Mouse (Mus musculus) MEL (cell line): ENCODE measurements at regions not wholly inside any gene's neighbourhood (a gene's known extent, or its start where the extent isn't known, plus 50 kb on each side); places are given as distances from the start of the nearest gene placed in this dataset.

Experiments
- DNase-seq: peaks from one replicate; pipeline ENCODE4 v3.0.0; 2011; ENCODE audit warnings: low read depth, low spot score
- H3K27ac ChIP-seq: 2 replicates; pipeline ENCODE4 v1.5.1; 2012; ENCODE audit warnings: low read depth, mild to moderate bottlenecking, control low read depth, low read length, moderate library complexity; ENCODE audit not compliant: control insufficient read depth
- H3K27me3 ChIP-seq, 2 experiments: fragments of 150-350 bp in 1 of 2; sonication (generic) in 1 of 2; 2 replicates each; pipeline ENCODE4 v1.6.1; 2012; ENCODE audit warnings: low read length in 2 of 2, mild to moderate bottlenecking in 2 of 2, improper control_type of control experiment in 1 of 2, moderate library complexity in 1 of 2; ENCODE audit not compliant: insufficient read depth in 2 of 2, control insufficient read depth in 1 of 2
- H3K36me3 ChIP-seq, 2 experiments: 2 replicates each; pipeline ENCODE4 v1.6.1; 2012 to 2014; ENCODE audit warnings: low read length in 2 of 2, improper control_type of control experiment in 1 of 2, inconsistent platforms in 1 of 2, mild to moderate bottlenecking in 1 of 2; ENCODE audit not compliant: insufficient read depth in 2 of 2, control insufficient read depth in 1 of 2
- H3K4me1 ChIP-seq, 2 experiments: fragments of 150-350 bp in 1 of 2; sonication (generic) in 1 of 2; 2 replicates each; pipeline ENCODE4 v1.6.1; 2012; ENCODE audit warnings: low read length in 2 of 2, improper control_type of control experiment in 1 of 2, mild to moderate bottlenecking in 1 of 2; ENCODE audit not compliant: insufficient read depth in 2 of 2, control insufficient read depth in 1 of 2
- H3K4me3 ChIP-seq, 2 experiments: fragments of 150-350 bp in 1 of 2; sonication (generic) in 1 of 2; 2 replicates each; pipeline ENCODE4 v1.5.1; 2012; ENCODE audit warnings: low read depth in 2 of 2, low read length in 2 of 2, mild to moderate bottlenecking in 2 of 2, moderate library complexity in 2 of 2, control low read depth in 1 of 2, improper control_type of control experiment in 1 of 2; ENCODE audit not compliant: control insufficient read depth in 1 of 2, insufficient read depth in 1 of 2
- H3K79me2 ChIP-seq: 2 replicates; pipeline ENCODE4 v1.6.1; 2012; ENCODE audit warnings: mild to moderate bottlenecking, low read length, moderate library complexity; ENCODE audit not compliant: control insufficient read depth, poor library complexity, insufficient read depth
- H3K9ac ChIP-seq: 2 replicates; pipeline ENCODE4 v1.6.1; 2012; ENCODE audit warnings: low read depth, mild to moderate bottlenecking, control low read depth, low read length, moderate library complexity; ENCODE audit not compliant: control insufficient read depth, poor library complexity, severe bottlenecking
- H3K9me3 ChIP-seq: fragments of 150-350 bp; sonication (generic); replicated peaks from 2 replicates; pipeline ENCODE4 v1.6.1; 2012; ENCODE audit warnings: mild to moderate bottlenecking, low read length, improper control_type of control experiment, moderate library complexity; ENCODE audit not compliant: insufficient read depth
- ELF1 ChIP-seq: IDR thresholded peaks from 2 replicates; pipeline ENCODE4 v1.6.1; 2014; ENCODE audit warnings: low read depth, mild to moderate bottlenecking, inconsistent platforms, low read length, improper control_type of control experiment, moderate library complexity
- EP300 ChIP-seq, 2 experiments: IDR thresholded peaks; 2 replicates each; pipeline ENCODE4 v1.6.1; 2011; ENCODE audit warnings: improper control_type of control experiment in 2 of 2, low read length in 2 of 2, low read depth in 1 of 2, mild to moderate bottlenecking in 1 of 2
- GABPA ChIP-seq: IDR thresholded peaks from 2 replicates; pipeline ENCODE4 v1.6.1; 2012; ENCODE audit warnings: low read depth, mild to moderate bottlenecking, inconsistent platforms, low read length, improper control_type of control experiment, moderate library complexity
- MXI1 ChIP-seq: IDR thresholded peaks from 2 replicates; pipeline ENCODE4 v1.6.1; 2011; ENCODE audit warnings: mild to moderate bottlenecking, low read depth, low read length, improper control_type of control experiment
- MYB ChIP-seq: IDR thresholded peaks from 2 replicates; pipeline ENCODE4 v1.6.1; 2011; ENCODE audit warnings: mild to moderate bottlenecking, low read depth, low read length, improper control_type of control experiment
- MYC ChIP-seq: IDR thresholded peaks from 2 replicates; pipeline ENCODE4 v1.6.1; 2011; ENCODE audit warnings: low read depth, mild to moderate bottlenecking, low read length, improper control_type of control experiment, moderate library complexity
- POLR2AphosphoS2 ChIP-seq: IDR thresholded peaks from 2 replicates; pipeline ENCODE4 v1.6.1; 2011; ENCODE audit warnings: low read length, improper control_type of control experiment
- SIN3A ChIP-seq: IDR thresholded peaks from 2 replicates; pipeline ENCODE4 v1.6.1; 2012; ENCODE audit warnings: low read length, improper control_type of control experiment, inconsistent platforms
- SMC3 ChIP-seq: IDR thresholded peaks from 2 replicates; pipeline ENCODE4 v1.6.1; 2011; ENCODE audit warnings: low read depth, low read length, improper control_type of control experiment
- UBTF ChIP-seq: IDR thresholded peaks from 2 replicates; pipeline ENCODE4 v1.6.1; 2012; ENCODE audit warnings: low read depth, mild to moderate bottlenecking, inconsistent platforms, low read length, improper control_type of control experiment, moderate library complexity, borderline replicate concordance; ENCODE audit not compliant: insufficient read depth
- USF1 ChIP-seq: IDR thresholded peaks from 2 replicates; pipeline ENCODE4 v1.6.1; 2014; ENCODE audit warnings: low read depth, mild to moderate bottlenecking, inconsistent platforms, low read length, improper control_type of control experiment, moderate library complexity
- ZC3H11A ChIP-seq: IDR thresholded peaks from 2 replicates; pipeline ENCODE4 v1.6.1; 2012; ENCODE audit warnings: low read depth, mild to moderate bottlenecking, inconsistent platforms, low read length, improper control_type of control experiment
- ZMIZ1 ChIP-seq: IDR thresholded peaks from 2 replicates; pipeline ENCODE4 v1.6.1; 2012; ENCODE audit warnings: low read depth, mild to moderate bottlenecking, inconsistent platforms, low read length, improper control_type of control experiment, moderate library complexity
- ZNF384 ChIP-seq: IDR thresholded peaks from 2 replicates; pipeline ENCODE4 v1.6.1; 2012; ENCODE audit warnings: low read depth, mild to moderate bottlenecking, inconsistent platforms, low read length, improper control_type of control experiment

DNA sequence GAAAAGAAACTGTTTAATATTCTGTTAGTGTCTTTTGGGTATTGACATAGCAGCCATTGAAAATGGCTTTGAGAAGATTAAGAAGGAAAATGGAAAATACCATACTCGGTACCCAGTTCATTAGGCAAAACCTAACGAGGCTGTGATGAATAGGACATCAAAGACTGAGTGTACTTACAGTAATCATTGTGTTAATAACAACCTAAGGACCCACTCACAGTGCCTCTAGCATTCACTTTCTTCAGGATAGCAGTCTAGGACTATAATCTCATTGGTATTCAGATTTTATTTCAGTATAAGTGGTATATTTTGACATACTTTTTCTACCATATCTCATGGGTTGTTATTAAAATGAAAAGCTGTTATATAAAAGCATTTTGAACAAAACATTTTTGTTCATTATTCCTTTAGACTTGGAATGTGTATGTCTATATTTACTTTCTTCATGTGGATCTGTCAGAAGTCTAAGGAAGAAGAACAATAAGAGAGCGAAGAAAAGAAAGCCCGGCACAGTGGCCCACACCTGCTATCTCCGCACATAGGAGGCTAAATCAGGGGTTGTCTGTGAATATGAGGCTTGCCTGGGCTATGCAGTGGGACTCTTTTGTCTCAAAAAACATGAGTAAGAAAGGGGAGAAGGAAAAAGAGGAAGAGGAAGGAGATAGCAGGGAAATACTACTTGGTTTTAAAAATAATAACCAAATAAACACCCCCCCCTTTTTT lies 116.2 kb upstream of the Pou1f1 start:
- Histone ChIP-seq H3K4me3 (no peak overlapping the region), H3K9me3 (no peaks in the 10 kb centered on the region), H3K4me1 (no peaks in the 10 kb centered on the region), H3K79me2 (no peaks in the 10 kb centered on the region), H3K27ac (no peak overlapping the region), H3K36me3 (no peaks in the 10 kb centered on the region), H3K27me3 (no peaks in the 10 kb centered on the region), H3K9ac (no peak overlapping the region)
- TF ChIP-seq EP300 (IDR thresholded peaks at IDR 0.05; ENCODE audit: low read depth in 1 of 2, low read length in 2 of 2) (no peak), MYC (no peak), MXI1 (no peak)
- no peak for DNase-seq

DNA sequence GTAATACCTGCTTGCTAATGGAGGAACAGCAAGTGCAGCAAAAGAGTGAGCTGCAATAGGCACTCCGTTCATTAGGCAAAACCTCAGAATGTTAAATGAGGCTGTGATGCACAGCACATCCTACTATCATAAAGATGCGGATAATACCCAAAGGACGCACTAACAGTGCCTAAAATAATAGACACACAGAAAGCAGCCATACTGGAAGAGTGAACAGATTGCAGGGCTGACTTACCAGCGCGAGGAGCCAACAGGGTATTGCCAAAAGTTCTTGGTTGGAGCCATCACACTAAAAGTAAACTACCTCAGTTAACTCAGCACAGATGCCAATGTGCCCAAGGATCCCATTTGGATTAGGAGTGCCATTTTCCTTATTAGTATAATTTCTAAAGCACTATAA lies 115.5 kb upstream of the Pou1f1 start:
- H3K27ac ChIP-seq: no peak overlapping the region
- H3K79me2 ChIP-seq: no peaks in the 10 kb centered on the region
- no peaks in the 10 kb centered on the region for H3K36me3 ChIP-seq
- H3K4me1 ChIP-seq: no peaks in the 10 kb centered on the region
- no peak overlapping the region for H3K4me3 ChIP-seq
- no peak for TF ChIP-seq MYC
- TF ChIP-seq USF1: no peak
- no peak for TF ChIP-seq GABPA
- no peak for TF ChIP-seq SMC3
- no peak for TF ChIP-seq UBTF
- no peak for TF ChIP-seq SIN3A
- TF ChIP-seq ELF1: no peak
- no peak for TF ChIP-seq POLR2AphosphoS2
- TF ChIP-seq ZMIZ1: no peak
- TF ChIP-seq ZC3H11A: no peak
- no peak for TF ChIP-seq ZNF384
- no peak for TF ChIP-seq MYB
- TF ChIP-seq EP300 (IDR thresholded peaks at IDR 0.05; ENCODE audit: low read depth in 1 of 2, low read length in 2 of 2): no peak
- no peaks in the 10 kb centered on the region for H3K9me3 ChIP-seq
- H3K9ac ChIP-seq: no peak overlapping the region
- no peaks in the 10 kb centered on the region for H3K27me3 ChIP-seq
- no peak for DNase-seq
